Mouse (Mus musculus) erythroblast, embryonic 14.5 days (primary cell): Measurements from ENCODE around the gene Cdk17. TPM values are rescaled to one million over a fixed set of nuclear protein-coding genes. Genes with fewer than 3 reads are reported as not detected.

ENCODE experiments used
- H3K27me3 ChIP-seq: 2 replicates; pipeline ENCODE4 v1.6.1; 2012; ENCODE audit warnings: inconsistent platforms; ENCODE audit not compliant: control insufficient read depth
- H3K36me3 ChIP-seq: 2 replicates; pipeline ENCODE4 v1.6.1; 2012; ENCODE audit warnings: mild to moderate bottlenecking, inconsistent platforms; ENCODE audit not compliant: control insufficient read depth
- H3K4me1 ChIP-seq: 2 replicates; pipeline ENCODE4 v1.6.1; 2012; ENCODE audit warnings: inconsistent platforms; ENCODE audit not compliant: control insufficient read depth
- H3K4me3 ChIP-seq: replicated peaks from 2 replicates; pipeline ENCODE3; 2012; ENCODE audit warnings: moderate library complexity, mild to moderate bottlenecking, inconsistent platforms
- H3K9me3 ChIP-seq: 2 replicates; pipeline ENCODE4 v1.6.1; 2012; ENCODE audit warnings: low read length, inconsistent platforms, mixed read lengths; ENCODE audit not compliant: control insufficient read depth
- GATA1 ChIP-seq: IDR thresholded peaks from 2 replicates; pipeline ENCODE4 v1.6.1; 2012; ENCODE audit warnings: low read length, inconsistent platforms, mixed read lengths
- TAL1 ChIP-seq: IDR thresholded peaks from 3 replicates; pipeline ENCODE4 v1.6.1; 2012; ENCODE audit warnings: low read length, inconsistent platforms, mixed read lengths
- polyA plus RNA-seq: library from polyadenylated mRNA; stranded (reverse); fragments of >175 nt; gene quantifications from 2 replicates; pipeline ENCODE4 v1.2.3, GENCODE M21; 2012

Gene Cdk17
- polyA plus RNA-seq, 1 experiment = 0.41 TPM

GRCm38 (mm10) chr10:93255294-93255693 is 94.6 kb downstream of the Cdk17 start:
- no peak overlapping the region for H3K4me3 ChIP-seq
- no peaks in the 10 kb centered on the region for H3K9me3 ChIP-seq
- TF ChIP-seq GATA1 (no peak), TAL1 (no peak)
- peaks cover 3% of the 10 kb centered on the region for H3K36me3 ChIP-seq
- peaks cover 4% of the 10 kb centered on the region for H3K4me1 ChIP-seq
- H3K27me3 ChIP-seq = no peaks in the 10 kb centered on the region

GRCm38 (mm10) chr10:93259826-93260225 is 99.2 kb downstream of the Cdk17 start:
- Histone ChIP-seq H3K27me3 (no peaks in the 10 kb centered on the region), H3K4me1 (peaks cover 4% of the 10 kb centered on the region), H3K36me3 (no peaks in the 10 kb centered on the region), H3K9me3 (no peaks in the 10 kb centered on the region), H3K4me3 (no peak overlapping the region)
- TF ChIP-seq TAL1 (no peak), GATA1 (no peak)

GRCm38 (mm10) chr10:93261132-93261980 is 100.7 kb downstream of the Cdk17 start:
- H3K4me3 ChIP-seq = no peak overlapping the region
- TF ChIP-seq TAL1 (no peak), GATA1 (no peak)
- no peaks in the 10 kb centered on the region for H3K9me3 ChIP-seq
- H3K27me3 ChIP-seq = no peaks in the 10 kb centered on the region
- H3K4me1 ChIP-seq = peaks cover 4% of the 10 kb centered on the region
- H3K36me3 ChIP-seq = no peaks in the 10 kb centered on the region

GRCm38 (mm10) chr10:93261981-93262499 is 101.4 kb downstream of the Cdk17 start:
- TF ChIP-seq GATA1 (no peak), TAL1 (no peak)
- Histone ChIP-seq H3K9me3 (no peaks in the 10 kb centered on the region), H3K27me3 (no peaks in the 10 kb centered on the region), H3K4me3 (no peak overlapping the region), H3K4me1 (peaks cover 4% of the 10 kb centered on the region), H3K36me3 (no peaks in the 10 kb centered on the region)

- Histone ChIP-seq H3K36me3 (no peaks in the 10 kb centered on the region), H3K4me3 (no peak overlapping the region), H3K9me3 (no peaks in the 10 kb centered on the region), H3K27me3 (no peaks in the 10 kb centered on the region), H3K4me1 (peaks cover 4% of the 10 kb centered on the region)
- TF ChIP-seq GATA1 (no peak), TAL1 (no peak)
These were observed 102.8 kb downstream of the Cdk17 start for GRCm38 (mm10) chr10:93263431-93263830.

GRCm38 (mm10) chr10:93264001-93264400 is 103.3 kb downstream of the Cdk17 start:
- Histone ChIP-seq H3K27me3 (no peaks in the 10 kb centered on the region), H3K4me1 (peaks cover 4% of the 10 kb centered on the region), H3K9me3 (no peaks in the 10 kb centered on the region), H3K36me3 (no peaks in the 10 kb centered on the region), H3K4me3 (no peak overlapping the region)
- no peak for TF ChIP-seq GATA1

GRCm38 (mm10) chr10:93265833-93266232 is 105.2 kb downstream of the Cdk17 start:
- no peak overlapping the region for H3K4me3 ChIP-seq
- H3K4me1 ChIP-seq = no peaks in the 10 kb centered on the region
- H3K9me3 ChIP-seq = no peaks in the 10 kb centered on the region
- no peaks in the 10 kb centered on the region for H3K27me3 ChIP-seq
- H3K36me3 ChIP-seq = no peaks in the 10 kb centered on the region
- no peak for TF ChIP-seq TAL1
- TF ChIP-seq GATA1 = no peak

GRCm38 (mm10) chr10:93266521-93266920 is 105.8 kb downstream of the Cdk17 start:
- Histone ChIP-seq H3K4me3 (no peak overlapping the region), H3K36me3 (no peaks in the 10 kb centered on the region), H3K4me1 (no peaks in the 10 kb centered on the region), H3K27me3 (no peaks in the 10 kb centered on the region), H3K9me3 (no peaks in the 10 kb centered on the region)
- TF ChIP-seq TAL1 (no peak), GATA1 (no peak)

- TF ChIP-seq TAL1 (no peak), GATA1 (no peak)
These were observed 106.8 kb downstream of the Cdk17 start for GRCm38 (mm10) chr10:93267509-93267908.

GRCm38 (mm10) chr10:93268339-93268738 is 107.7 kb downstream of the Cdk17 start:
- no peaks in the 10 kb centered on the region for H3K36me3 ChIP-seq
- no peaks in the 10 kb centered on the region for H3K27me3 ChIP-seq
- no peaks in the 10 kb centered on the region for H3K9me3 ChIP-seq
- H3K4me3 ChIP-seq = no peak overlapping the region
- no peaks in the 10 kb centered on the region for H3K4me1 ChIP-seq
- TF ChIP-seq GATA1 (no peak), TAL1 (no peak)

More at GRCm38 (mm10) chr10:93267509-93267908, 106.8 kb downstream of the Cdk17 start:
- no peak overlapping the region for H3K4me3 ChIP-seq
- H3K9me3 ChIP-seq = no peaks in the 10 kb centered on the region
- H3K4me1 ChIP-seq = no peaks in the 10 kb centered on the region
- H3K36me3 ChIP-seq = no peaks in the 10 kb centered on the region
- no peaks in the 10 kb centered on the region for H3K27me3 ChIP-seq
